Mouse (Mus musculus): Measurements from ENCODE around the gene Arhgap29.

GRCm38 (mm10) chr3:121953433-121954161 is 1.3 kb downstream of the Arhgap29 start:
- TF ChIP-seq CTCF (IDR thresholded peaks at IDR 0.05; ENCODE audit: low read depth, low read length) (no peak), POLR2A (IDR thresholded peaks at IDR 0.05; ENCODE audit: extremely low read depth, insufficient read depth, low read length) (no peak)
